In the genomic region with DNA sequence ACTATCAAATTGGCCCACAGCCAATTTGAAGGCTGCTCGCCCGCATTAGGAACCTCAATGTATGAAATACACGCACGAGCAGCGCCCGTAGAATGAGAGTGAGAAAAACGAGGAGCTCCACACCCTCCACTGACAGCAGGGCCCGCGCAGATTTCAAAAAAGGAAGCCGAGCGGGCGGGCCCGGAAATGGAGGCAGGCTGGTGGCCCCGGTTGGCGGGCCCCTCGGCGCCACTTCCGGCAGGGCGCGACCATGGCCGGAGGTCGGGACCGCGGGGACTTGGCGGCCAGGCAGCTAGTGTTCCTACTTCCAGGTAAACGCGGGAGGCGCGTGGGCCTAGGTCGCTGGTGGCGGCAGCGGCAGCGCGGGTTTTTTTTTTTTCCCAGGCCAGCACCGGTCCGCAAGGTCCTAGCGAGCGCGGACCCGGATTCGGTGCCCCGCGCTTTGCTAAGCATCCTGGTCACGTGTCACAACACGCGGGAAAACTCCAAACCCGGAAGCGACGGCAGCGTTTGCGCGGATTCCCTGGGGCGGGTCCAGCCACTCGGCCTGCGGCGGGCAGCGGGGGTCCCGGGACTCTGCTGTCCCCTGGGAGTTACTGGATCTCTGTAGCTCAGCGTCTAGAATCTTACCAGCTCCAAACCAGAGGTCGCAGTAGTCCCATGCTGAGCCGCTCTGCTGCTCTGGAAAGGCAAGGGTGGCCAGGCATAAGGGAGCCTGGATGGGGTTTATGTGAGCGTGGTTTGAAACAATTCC, we compare ENCODE assay signal across 8 mouse cellular contexts. TPM values are rescaled to one million over a fixed set of nuclear protein-coding genes. Genes with fewer than 3 reads are reported as not detected.
A peak's percentile ranks its signal among the peaks of the same experiment; 100 is the strongest.
DNase-seq lines count a peak whose midpoint lies in the region; ATAC-seq and TF ChIP-seq lines count a peak whose summit lies in the region.

No protein-coding gene starts in this region.

- H3K36me3 ChIP-seq in hindbrain, embryonic 15.5 days, result no peaks in the 10 kb centered on the region

- DNase-seq in Patski (ENCODE audit: low read depth, low spot score), result no peak
- DNase-seq in cerebellum, postnatal 14 days, result peak; percentile 90 to 92
- peak; percentile 69 to 77 for DNase-seq in frontal cortex, postnatal 25 days (ENCODE audit: low spot score in 2 of 2)
- DNase-seq in left cerebral cortex, adult 11 months (ENCODE audit: low spot score), result peak; percentile 66
- peak; percentile 92 to 94 for DNase-seq in lung, postnatal 4 days
- peak; percentile 73 for DNase-seq in retina, postnatal 7 days (ENCODE audit: low read depth, low spot score)
- peak; percentile 82 for DNase-seq in urinary bladder, adult 2 months (ENCODE audit: low spot score)

- under 1% methylated on average over 62 of the region's 62 CpGs for WGBS in hindbrain, embryonic 15.5 days

- H3K4me1 ChIP-seq in hindbrain, embryonic 15.5 days (replicated peaks), result peaks cover 17% of the 10 kb centered on the region

- no peaks in the 10 kb centered on the region for H3K9me3 ChIP-seq in hindbrain, embryonic 15.5 days

- no peak for TF ChIP-seq CTCF in Patski (IDR thresholded peaks at IDR 0.05)

- CTCF ChIA-PET in Patski (lab: Charles Lee), result interaction anchor here (1.1 to 3.5 kb wide), 2 partner anchors 18 to 126 kb away, joined by 3 to 18 read pairs; a partner anchor contains a TSS

- peak overlapping the region; percentile 59 for H3K4me3 ChIP-seq in hindbrain, embryonic 15.5 days

- H3K4me2 ChIP-seq in hindbrain, embryonic 15.5 days, result peak overlapping the region; percentile 68

- peak overlapping the region; percentile 79 for H3K27ac ChIP-seq in hindbrain, embryonic 15.5 days (replicated peaks)

- in situ Hi-C loops in Patski (cut with MboI; ENCODE audit: low pct_unique_long_range_greater_than_20kb), result loop anchor here (5.0 kb wide), 1 partner anchor 765 kb away; no protein-coding TSS in a partner anchor

- POLR2A ChIA-PET in Patski (lab: Charles Lee), result no interaction called here

- peak; percentile 80 for ATAC-seq in Patski
- peak; percentile 88 for ATAC-seq in hindbrain, embryonic 15.5 days (ENCODE audit: low FRiP score, low read depth)

- H3K27me3 ChIP-seq in Patski, result no peaks in the 10 kb centered on the region
- H3K27me3 ChIP-seq in hindbrain, embryonic 15.5 days, result no peaks in the 10 kb centered on the region

- H3K9ac ChIP-seq in hindbrain, embryonic 15.5 days, result peak overlapping the region; percentile 51

RNA-seq across cellular contexts. Expression of a gene that starts 39.2 kb away (rescaled TPM):
- polyA plus RNA-seq in Patski (2021), result 0.08 TPM
- polyA plus RNA-seq in hindbrain, embryonic 15.5 days (2015; fragmentation: Nextera tagmentation; extraction: Ambion mirVana), result 14.1 and 18.4 TPM in 2 replicates
- polyA plus RNA-seq in urinary bladder, adult 2 months (2012; rRNA removed), result 0.07 and 0.21 TPM in 2 replicates

RNA-seq across cellular contexts. Expression of a gene that starts 39.7 kb away (rescaled TPM):
- polyA plus RNA-seq in Patski (2021), result 34.1 TPM
- 32.7 and 35.2 TPM in 2 replicates for polyA plus RNA-seq in hindbrain, embryonic 15.5 days (2015; fragmentation: Nextera tagmentation; extraction: Ambion mirVana)
- polyA plus RNA-seq in urinary bladder, adult 2 months (2012; rRNA removed), result 19.6 and 22.2 TPM in 2 replicates

Comparison
In these comparisons a context has a peak if more than half of its experiments do, and no peak if none do; other contexts are left out.
1. RNA of a gene that starts 39.2 kb away (polyA plus RNA-seq): 14.1 to 18.4 TPM in hindbrain, embryonic 15.5 days; 0.07 to 0.21 TPM in urinary bladder, adult 2 months and 0.08 TPM in Patski (single experiment); every median in the first group is over 10 times any median in the second.